In the genomic region with DNA sequence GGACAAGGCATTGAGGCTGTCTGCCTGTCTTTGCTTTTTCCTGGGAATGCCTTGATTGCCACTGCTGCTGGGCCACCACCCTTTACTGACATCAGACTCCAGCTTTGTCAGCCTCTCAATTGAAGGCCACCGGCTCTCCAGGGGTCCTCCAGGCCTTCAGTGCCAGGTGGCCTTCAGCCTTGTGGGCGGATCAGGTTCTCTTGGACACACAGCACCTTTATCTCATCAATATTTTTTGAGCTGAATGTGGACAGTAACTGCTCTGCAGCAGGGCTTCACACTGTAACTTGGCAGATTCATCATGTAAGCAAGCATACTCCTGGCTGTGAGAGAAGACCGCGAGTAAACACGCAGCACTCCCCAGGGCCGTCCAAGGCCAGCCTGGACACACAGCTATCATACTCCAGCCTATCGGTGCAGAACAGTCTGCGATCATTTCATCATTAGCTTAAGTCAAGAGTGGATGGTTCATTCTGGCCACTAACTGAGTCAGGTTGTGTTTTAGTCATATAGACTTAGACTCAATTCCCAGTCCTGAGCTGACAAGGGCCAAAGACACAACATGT, we compare ENCODE assay signal across 9 mouse cellular contexts.
A peak's percentile ranks its signal among the peaks of the same experiment; 100 is the strongest.
DNase-seq lines count a peak whose midpoint lies in the region; ATAC-seq and TF ChIP-seq lines count a peak whose summit lies in the region.
"Had no signal": no experiment of that assay in that cellular context is flagged by ENCODE, and none has a peak within 500 bp of the region (broad histone marks: within the 10 kb centered on the region; RNA-seq: fewer than 3 reads in every experiment).

No protein-coding gene starts in this region.

- no peaks in the 10 kb centered on the region for H3K36me3 ChIP-seq in heart, postnatal 0 days (replicated peaks; ENCODE audit: control insufficient read depth, insufficient read depth, low read length)

- H3K27me3 ChIP-seq in heart, postnatal 0 days (ENCODE audit: control insufficient read depth, insufficient read depth, low read length): no peaks in the 10 kb centered on the region

- peaks cover 31% of the 10 kb centered on the region for H3K4me1 ChIP-seq in heart, postnatal 0 days (ENCODE audit: control insufficient read depth, insufficient read depth)

- no peak for TF ChIP-seq EP300 in heart, postnatal 0 days (IDR thresholded peaks at IDR 0.05; ENCODE audit: low read depth)

- 74% methylated on average over 8 of the region's 8 CpGs for WGBS in heart, postnatal 0 days

- peak overlapping the region; percentile 83 for H3K27ac ChIP-seq in layer of hippocampus, adult 2 months
- peak overlapping the region; percentile 81 for H3K27ac ChIP-seq in heart, postnatal 0 days (ENCODE audit: low read depth)
- H3K27ac ChIP-seq: macrophage had no signal

- H3K9me3 ChIP-seq in heart, postnatal 0 days (replicated peaks; ENCODE audit: control insufficient read depth, low read length): no peaks in the 10 kb centered on the region

- no peak overlapping the region for H3K4me3 ChIP-seq in layer of hippocampus, adult 2 months
- no peak overlapping the region for H3K4me3 ChIP-seq in heart, postnatal 0 days (ENCODE audit: low read depth, low read length)

- H3K4me2 ChIP-seq in heart, postnatal 0 days (ENCODE audit: low read depth, low read length): no peak overlapping the region

- DNase-seq in adrenal gland, adult 2 months: peak; percentile 58
- no peak for DNase-seq in adrenal gland, adult 8-10 months
- no peak for DNase-seq in layer of hippocampus, adult 2 months (ENCODE audit: low spot score in 2 of 2)
- DNase-seq in layer of hippocampus, postnatal 14 days (ENCODE audit: low spot score in 2 of 2): no peak
- DNase-seq in adrenal gland, postnatal 10 days: peak; percentile 51
- no peak for DNase-seq in heart, postnatal 0 days (ENCODE audit: low spot score)
- no peak for DNase-seq in layer of hippocampus, postnatal 36 days
- no peak for DNase-seq in right cerebral cortex, postnatal 14 days

- no peak for ATAC-seq in heart, postnatal 0 days (ENCODE audit: insufficient read depth, low read depth)

- no peak overlapping the region for H3K9ac ChIP-seq in heart, postnatal 0 days (replicated peaks; ENCODE audit: low read depth, low read length)

- no peak for TF ChIP-seq CTCF in layer of hippocampus, adult 2 months (conservative IDR thresholded peaks at IDR 0.05)
- no peak for TF ChIP-seq CTCF in heart, postnatal 0 days (IDR thresholded peaks at IDR 0.05; ENCODE audit: low read depth)

Comparison
In these comparisons a context has a peak if more than half of its experiments do, and no peak if none do; other contexts are left out.
1. DNase-seq: peak in adrenal gland, adult 2 months (single experiment) and adrenal gland, postnatal 10 days (single experiment); none in adrenal gland, adult 8-10 months (single experiment), layer of hippocampus, adult 2 months (0 of 2), layer of hippocampus, postnatal 14 days (0 of 2), heart, postnatal 0 days (single experiment), layer of hippocampus, postnatal 36 days (0 of 2) and right cerebral cortex, postnatal 14 days (single experiment).